In the genomic region with DNA sequence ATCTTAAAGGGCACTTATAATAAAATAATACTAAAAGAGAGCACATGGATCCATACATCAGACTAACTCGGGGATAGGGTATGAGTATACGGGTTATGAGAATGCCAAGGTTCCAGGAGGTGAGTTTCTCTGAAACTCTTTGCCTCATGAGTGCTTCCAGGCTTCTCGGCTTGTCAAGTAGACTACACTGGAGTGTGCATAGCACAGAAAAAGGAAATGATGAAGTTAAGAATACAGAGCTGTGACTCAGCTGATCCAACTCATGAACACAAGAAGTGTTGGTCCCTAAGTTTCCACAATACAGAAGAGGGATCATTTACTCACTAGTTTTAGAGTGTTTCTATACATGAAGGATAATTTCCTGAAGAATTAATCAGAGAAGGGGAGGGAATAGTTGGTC, we compare ENCODE assay signal across 6 mouse cellular contexts. TPM values are rescaled to one million over a fixed set of nuclear protein-coding genes. Genes with fewer than 3 reads are reported as not detected.
"Had no signal": no experiment of that assay in that cellular context is flagged by ENCODE, and none has a peak within 500 bp of the region (broad histone marks: within the 10 kb centered on the region; RNA-seq: fewer than 3 reads in every experiment).

No protein-coding gene starts in this region.

RNA-seq across cellular contexts. Expression of gene Ncr1, which starts 24.0 kb away (rescaled TPM):
- polyA plus RNA-seq: neural tube, embryonic 13.5 days; neural tube, embryonic 14.5 days; neural tube, embryonic 15.5 days; stomach, embryonic 14.5 days; stomach, embryonic 16.5 days; testis, adult 2 months had no signal
